Mouse (Mus musculus) left cerebral cortex, adult 2 months (tissue): ENCODE measurements around the gene Zfp978. TPM values are rescaled to one million over a fixed set of nuclear protein-coding genes. Genes with fewer than 3 reads are reported as not detected.

Experiments used
- DNase-seq, 2 experiments: peaks; one replicate each; pipeline ENCODE4 v3.0.0; 2021 to 2022; ENCODE audit warnings: low spot score in 2 of 2, mixed read lengths in 1 of 2; ENCODE audit errors: extremely low spot score in 1 of 2
- H3K27ac ChIP-seq: fragments of 200-600 bp; 2 replicates; pipeline ENCODE4 v1.8.1; 2022
- H3K4me3 ChIP-seq: fragments of 200-600 bp; 2 replicates; pipeline ENCODE4 v1.8.1; 2022
- CTCF ChIP-seq: fragments of 200-600 bp; IDR thresholded peaks from 2 replicates; pipeline ENCODE4 v1.8.1; 2022; ENCODE audit warnings: antibody characterized with exemption, mild to moderate bottlenecking, moderate library complexity
- intact Hi-C: fragments of 180-260 bp; cut with DNase I; formaldehyde crosslinking; loops from one replicate; pipeline ENCODE4 v1.15.1; 2025
- total RNA-seq, 2 experiments: library from RNA; stranded (reverse); gene quantifications; 2 replicates each; pipeline ENCODE4 v1.2.3; 2021

Gene Zfp978
- total RNA-seq, 2 experiments from 2014 or later, result not detected

DNA sequence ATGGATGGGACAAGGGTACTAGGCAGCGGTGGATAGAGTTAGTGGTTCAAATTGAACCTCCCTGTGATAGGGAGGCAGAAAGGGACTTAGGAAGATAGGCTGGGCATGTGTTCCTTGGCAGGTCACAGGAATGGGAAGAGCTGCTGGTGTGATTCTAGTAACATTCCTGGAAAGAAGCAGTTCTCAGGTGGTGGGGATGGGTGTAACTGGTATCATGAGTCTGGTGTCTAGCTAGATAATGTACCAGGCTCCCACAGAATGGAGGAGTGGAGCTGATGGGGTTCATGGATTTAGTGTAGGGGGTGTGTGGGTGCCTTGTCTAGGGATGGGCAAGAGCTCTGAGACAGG, 71.3 kb downstream of the Zfp978 start:
- Histone ChIP-seq H3K27ac (no peak overlapping the region), H3K4me3 (no peak overlapping the region)
- TF ChIP-seq CTCF, result no peak
- intact Hi-C loops, result loop anchor here (5.0 kb wide), 1 partner anchor 310 kb away; no protein-coding TSS in a partner anchor
- no peak for DNase-seq

DNA sequence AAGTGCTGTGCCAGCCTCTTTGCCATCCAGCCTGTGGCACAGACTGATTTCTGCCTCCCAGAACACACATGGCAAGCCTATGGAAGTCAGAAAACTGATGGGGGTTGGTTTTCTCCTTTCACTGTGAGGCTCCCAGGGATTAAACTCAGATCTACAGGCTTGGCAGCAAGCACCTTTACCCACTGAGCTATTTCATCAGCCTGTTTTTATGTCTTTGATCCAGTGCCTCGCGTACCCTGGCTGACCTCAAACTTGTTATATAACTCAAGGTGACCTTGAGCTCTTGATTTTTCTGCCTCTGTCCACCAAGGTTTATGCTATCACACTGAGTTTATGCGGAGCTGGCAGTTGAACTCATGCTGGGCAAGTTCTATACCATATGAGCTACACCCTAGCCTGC, 71.9 kb downstream of the Zfp978 start:
- no peak overlapping the region for H3K4me3 ChIP-seq
- intact Hi-C loops, result loop anchor here (5.0 kb wide), 1 partner anchor 311 kb away; no protein-coding TSS in a partner anchor
- no peak overlapping the region for H3K27ac ChIP-seq
- no peak for DNase-seq
- no peak for TF ChIP-seq CTCF

DNA sequence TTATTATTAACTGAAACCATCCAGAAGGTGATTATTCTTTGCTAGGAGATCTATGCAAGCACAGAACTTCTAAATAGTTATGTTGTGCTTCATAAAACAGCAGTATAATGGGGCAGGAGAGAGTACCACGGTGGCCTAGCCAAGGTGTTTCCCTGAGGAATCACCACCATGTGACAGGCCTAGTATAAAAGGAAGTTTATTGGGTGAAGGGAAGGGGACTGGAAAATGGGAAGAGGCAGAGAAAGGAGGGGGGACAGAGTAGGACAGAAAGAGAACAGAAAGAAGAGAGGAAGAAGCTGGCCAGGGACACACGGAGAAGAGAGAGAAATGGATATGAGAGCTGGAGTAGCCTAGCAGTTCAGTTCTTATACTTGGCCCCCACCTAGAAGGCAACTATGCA, 72.8 kb downstream of the Zfp978 start:
- Histone ChIP-seq H3K27ac (no peak overlapping the region), H3K4me3 (no peak overlapping the region)
- no peak for TF ChIP-seq CTCF
- intact Hi-C loops, result loop anchor here (5.0 kb wide), 1 partner anchor 312 kb away; no protein-coding TSS in a partner anchor
- no peak for DNase-seq

Other genes with a start within 250 kb of the Zfp978 start
- gene Zfp991, start 229.3 kb upstream of the Zfp978 start, total RNA-seq, result 1 to 10 TPM; 7.8 to 8.2 TPM
- under 1 TPM; 0.16 to 0.33 TPM for gene Zfp988, start 55.6 kb upstream of the Zfp978 start, total RNA-seq
- 1 to 10 TPM; 3.9 to 5.1 TPM for gene Zfp982, start 131.1 kb downstream of the Zfp978 start, total RNA-seq
- gene Gm16503, start 178.9 kb downstream of the Zfp978 start, total RNA-seq, result under 1 TPM; 0.40 to 0.41 TPM
- gene Zfp985, start 192.0 kb downstream of the Zfp978 start, total RNA-seq, result not detected